Mouse (Mus musculus): ENCODE measurements at regions not wholly inside any gene's neighbourhood (a gene's known extent, or its start where the extent isn't known, plus 50 kb on each side); places are given as distances from the start of the nearest gene placed in this dataset.

DNA sequence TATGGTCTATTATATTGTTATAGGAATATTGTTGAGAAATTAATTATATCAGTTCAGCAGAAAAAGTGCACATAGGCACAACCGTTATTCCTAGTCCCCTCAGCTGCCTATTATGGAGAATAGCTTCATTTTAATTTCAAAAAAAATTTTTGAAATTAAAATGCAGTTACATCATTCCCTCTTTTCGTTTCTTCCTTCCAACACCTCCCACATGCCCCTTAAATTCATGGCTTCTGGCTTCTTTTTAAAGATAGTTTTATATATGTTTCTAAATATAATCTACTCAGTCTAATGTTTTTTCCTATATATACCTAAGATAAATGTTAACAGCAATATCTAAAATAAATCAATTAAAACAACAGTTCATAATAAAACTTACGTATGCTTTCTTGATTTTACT, 256.7 kb downstream of the Pth2r start:
- TF ChIP-seq CTCF (IDR thresholded peaks at IDR 0.05; ENCODE audit: extremely low read depth, insufficient read depth, low read length) (no peak), POLR2A (IDR thresholded peaks at IDR 0.05; ENCODE audit: extremely low read depth, insufficient read depth, low read length) (no peak)

All from cortical plate, adult 2 months (tissue).